11 mouse cellular contexts compared by ENCODE assay signal in the genomic region with DNA sequence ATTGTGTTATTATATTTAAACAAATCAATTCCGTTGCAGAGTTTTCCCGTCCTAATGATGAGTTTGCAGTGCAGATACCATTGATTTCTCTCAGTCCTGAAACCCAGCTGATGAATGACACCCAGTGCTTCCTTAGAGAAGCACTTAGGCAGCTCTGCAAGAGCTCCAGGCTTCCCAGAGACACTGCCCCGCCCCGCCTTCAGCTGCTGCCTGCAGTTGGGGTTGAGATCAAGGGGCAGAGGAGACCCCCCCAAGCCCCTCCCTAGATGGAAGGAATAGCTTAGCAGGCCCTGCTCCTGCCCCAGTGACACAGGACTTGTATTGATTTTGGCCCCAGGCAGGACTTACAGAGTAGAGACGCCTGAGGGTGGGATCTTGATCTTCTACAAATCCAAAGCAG. TPM values are rescaled to one million over a fixed set of nuclear protein-coding genes. Genes with fewer than 3 reads are reported as not detected.
DNase-seq lines count a peak whose midpoint lies in the region; ATAC-seq and TF ChIP-seq lines count a peak whose summit lies in the region.
"Had no signal": no experiment of that assay in that cellular context is flagged by ENCODE, and none has a peak within 500 bp of the region (broad histone marks: within the 10 kb centered on the region; RNA-seq: fewer than 3 reads in every experiment).

No protein-coding gene starts in this region.

- no peak for DNase-seq in heart, postnatal 14 days
- DNase-seq in thymus, postnatal 14 days = peak; percentile 32
- no peak for DNase-seq in thymus, postnatal 36 days
- no peak for DNase-seq in limb, embryonic 14.5 days (ENCODE audit: low spot score)
- no peak for DNase-seq in urinary bladder, adult 18-20 months (ENCODE audit: low spot score in 2 of 2)
- DNase-seq in urinary bladder, postnatal 36 days (ENCODE audit: low spot score in 2 of 2) = no peak
- DNase-seq: embryo, embryonic 11 days had no signal

- peak overlapping the region; percentile 52; the same call in 1 of the 2 replicates for H3K9ac ChIP-seq in heart, embryonic 12.5 days
- H3K9ac ChIP-seq in limb, embryonic 14.5 days (ENCODE audit: low read depth, low read length, severe bottlenecking) = no peak overlapping the region

- intact Hi-C loops in heart, postnatal 14 days (cut with DNase I) = no loop called here

- peak overlapping the region; percentile 76 for H3K27ac ChIP-seq in heart, embryonic 12.5 days (ENCODE audit: poor library complexity, severe bottlenecking)
- H3K27ac ChIP-seq in limb, embryonic 14.5 days (replicated peaks; ENCODE audit: low read depth, low read length) = peak overlapping the region; percentile 28; the same call in 1 of the 2 replicates
- H3K27ac ChIP-seq: kidney, postnatal 0 days had no signal

- TF ChIP-seq POLR2A in limb, embryonic 14.5 days (IDR thresholded peaks at IDR 0.05; ENCODE audit: borderline replicate concordance, extremely low read depth, insufficient read depth, insufficient read length) = no peak

- H3K27me3 ChIP-seq in heart, embryonic 12.5 days (replicated peaks) = no peaks in the 10 kb centered on the region
- no peaks in the 10 kb centered on the region for H3K27me3 ChIP-seq in limb, embryonic 14.5 days (ENCODE audit: control insufficient read depth, insufficient read depth, low read length)
- H3K27me3 ChIP-seq: megakaryocyte, embryonic 14.5 days had no signal

- peaks cover 98% of the 10 kb centered on the region for H3K4me1 ChIP-seq in heart, embryonic 12.5 days (replicated peaks)
- peaks cover 61% of the 10 kb centered on the region for H3K4me1 ChIP-seq in limb, embryonic 14.5 days (ENCODE audit: control insufficient read depth, insufficient read depth, low read length)

- H3K9me3 ChIP-seq in heart, embryonic 12.5 days (replicated peaks) = no peaks in the 10 kb centered on the region
- H3K9me3 ChIP-seq in limb, embryonic 14.5 days (ENCODE audit: control insufficient read depth, low read length) = no peaks in the 10 kb centered on the region
- H3K9me3 ChIP-seq: megakaryocyte, embryonic 14.5 days had no signal

- ATAC-seq in heart, embryonic 12.5 days (ENCODE audit: insufficient number of reproducible peaks, low FRiP score) = no peak
- no peak for ATAC-seq in limb, embryonic 14.5 days (ENCODE audit: low FRiP score, low read depth)
- ATAC-seq in granulocyte monocyte progenitor cell, adult 5-6 weeks (replicated peaks; ENCODE audit: poor library complexity, severe bottlenecking) = no peak

- H3K4me2 ChIP-seq in heart, embryonic 12.5 days = no peak overlapping the region
- no peak overlapping the region for H3K4me2 ChIP-seq in limb, embryonic 14.5 days (replicated peaks; ENCODE audit: low read depth, low read length, severe bottlenecking)

- H3K4me3 ChIP-seq in heart, embryonic 12.5 days = no peak overlapping the region
- no peak overlapping the region for H3K4me3 ChIP-seq in limb, embryonic 14.5 days (replicated peaks; ENCODE audit: low read length)
- H3K4me3 ChIP-seq: megakaryocyte, embryonic 14.5 days had no signal

- peaks cover 10% of the 10 kb centered on the region for H3K36me3 ChIP-seq in heart, embryonic 12.5 days
- peaks cover 70% of the 10 kb centered on the region for H3K36me3 ChIP-seq in limb, embryonic 14.5 days (ENCODE audit: control insufficient read depth, insufficient read depth, low read length)

- 24% methylated on average over 5 of the region's 5 CpGs for WGBS in heart, embryonic 12.5 days
- WGBS in limb, embryonic 14.5 days = 24% methylated on average over 5 of the region's 5 CpGs

RNA-seq across cellular contexts. Expression of a gene that starts 53.0 kb away (rescaled TPM):
- 34.2 and 41.4 TPM in 2 replicates for polyA plus RNA-seq in heart, embryonic 12.5 days (2016; fragmentation: Nextera tagmentation; extraction: Ambion mirVana)
- total RNA-seq in heart, postnatal 14 days (2021) = 10 to 100 TPM; 53.9 to 59.4 TPM
- polyA plus RNA-seq in limb, embryonic 14.5 days (2012; rRNA removed) = 81.2 and 117 TPM in 2 replicates
- polyA plus RNA-seq in limb, embryonic 14.5 days (2014; fragmentation: Nextera tagmentation; extraction: Ambion mirVana) = 61.8 and 75.8 TPM in 2 replicates
- 93.2 and 97.4 TPM in 2 replicates for total RNA-seq in granulocyte monocyte progenitor cell, adult 5-6 weeks (2014; fragmentation: Nextera tagmentation)
- 6.9 and 8.9 TPM in 2 replicates for total RNA-seq in granulocyte monocyte progenitor cell, adult 5-6 weeks (2017)
